In the genomic region with DNA sequence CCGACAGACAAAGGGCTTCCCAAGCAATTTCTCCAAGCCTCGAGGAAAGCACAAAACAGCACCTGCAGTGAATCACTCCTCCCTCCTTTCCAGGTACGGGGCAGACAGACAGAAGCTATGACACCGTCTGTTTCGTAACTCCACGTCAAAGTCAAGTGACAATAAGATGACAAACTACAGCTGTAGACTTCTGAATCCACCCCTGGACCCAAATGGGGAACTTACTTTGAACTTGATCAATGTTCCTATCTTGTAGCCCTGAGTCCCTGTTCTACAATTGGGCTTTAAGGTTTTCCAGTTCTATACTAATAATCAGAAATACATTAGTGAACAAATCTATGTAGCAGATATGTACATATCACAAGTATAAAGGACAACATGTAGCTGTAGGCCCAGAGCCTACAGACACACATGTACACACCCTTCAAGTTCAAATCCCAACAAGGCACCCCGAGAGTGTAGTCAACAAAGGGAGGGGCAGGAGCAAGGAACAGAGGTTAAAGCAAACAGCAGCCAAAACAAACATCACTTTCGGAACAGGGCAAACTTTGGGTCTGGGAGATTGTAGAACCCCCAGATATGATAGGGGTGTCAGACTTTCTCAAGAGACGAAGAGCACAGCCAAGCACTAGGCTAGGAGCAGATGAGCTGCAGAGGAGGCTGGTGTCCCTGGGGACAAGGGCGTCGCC, we compare ENCODE assay signal across 8 mouse cellular contexts. TPM values are rescaled to one million over a fixed set of nuclear protein-coding genes. Genes with fewer than 3 reads are reported as not detected.
A peak's percentile ranks its signal among the peaks of the same experiment; 100 is the strongest.
DNase-seq lines count a peak whose midpoint lies in the region; ATAC-seq and TF ChIP-seq lines count a peak whose summit lies in the region.

No protein-coding gene starts in this region.

- DNase-seq in cerebellum, adult 11-12 months: peak; percentile 20
- peak; percentile 3 for DNase-seq in G1E (ENCODE audit: low spot score)
- no peak for DNase-seq in layer of hippocampus, adult 8-10 months (ENCODE audit: low spot score in 2 of 2)
- no peak for DNase-seq in gastrocnemius, postnatal 36 days

- no peak for ATAC-seq in cerebellum, adult (ENCODE audit: insufficient number of reproducible peaks, low FRiP score, low TSS enrichment)
- 0 out of 2 replicates have a peak, but pooled peaks have one; percentile 10 for ATAC-seq in G1E (ENCODE audit: extremely low read depth, insufficient number of reproducible peaks, low FRiP score, poor library complexity, severe bottlenecking)
- no peak for ATAC-seq in heart, embryonic 13.5 days (ENCODE audit: extremely low read depth, insufficient number of reproducible peaks, low FRiP score, low TSS enrichment)
- ATAC-seq in liver, embryonic 15.5 days (ENCODE audit: insufficient read depth): peak; percentile 50
- ATAC-seq in stomach, embryonic 15.5 days (ENCODE audit: insufficient read depth, low FRiP score, low read depth): no peak

- no peaks in the 10 kb centered on the region for H3K27me3 ChIP-seq in G1E (ENCODE audit: insufficient read depth, low read length)
- peaks cover 25% of the 10 kb centered on the region for H3K27me3 ChIP-seq in heart, embryonic 13.5 days (replicated peaks)
- 0 out of 2 replicates have a peak, but pooled peaks cover 2% of the 10 kb centered on the region for H3K27me3 ChIP-seq in liver, embryonic 15.5 days
- H3K27me3 ChIP-seq in stomach, embryonic 15.5 days (replicated peaks): no peaks in the 10 kb centered on the region

- H3K4me2 ChIP-seq in heart, embryonic 13.5 days: peak overlapping the region; percentile 90
- H3K4me2 ChIP-seq in liver, embryonic 15.5 days: peak overlapping the region; percentile 94
- H3K4me2 ChIP-seq in stomach, embryonic 15.5 days: peak overlapping the region; percentile 81

- H3K27ac ChIP-seq in heart, embryonic 13.5 days (replicated peaks): no peak overlapping the region
- H3K27ac ChIP-seq in liver, embryonic 15.5 days (replicated peaks): peak overlapping the region; percentile 71
- H3K27ac ChIP-seq in stomach, embryonic 15.5 days: no peak overlapping the region

- H3K36me3 ChIP-seq in G1E (replicated peaks): no peaks in the 10 kb centered on the region
- H3K36me3 ChIP-seq in heart, embryonic 13.5 days: no peaks in the 10 kb centered on the region
- no peaks in the 10 kb centered on the region for H3K36me3 ChIP-seq in liver, embryonic 15.5 days (replicated peaks)
- no peaks in the 10 kb centered on the region for H3K36me3 ChIP-seq in stomach, embryonic 15.5 days

- H3K4me3 ChIP-seq in G1E (ENCODE audit: low read depth, low read length): peak overlapping the region; percentile 77
- H3K4me3 ChIP-seq in heart, embryonic 13.5 days: peak overlapping the region; percentile 64
- H3K4me3 ChIP-seq in liver, embryonic 15.5 days (replicated peaks): peak overlapping the region; percentile 70
- H3K4me3 ChIP-seq in stomach, embryonic 15.5 days (replicated peaks): peak overlapping the region; percentile 60

- no peak for TF ChIP-seq CTCF in G1E (IDR thresholded peaks at IDR 0.05; ENCODE audit: low read depth, low read length)

- intact Hi-C loops in gastrocnemius, postnatal 36 days (cut with DNase I): no loop called here

- H3K9me3 ChIP-seq in G1E (replicated peaks): no peaks in the 10 kb centered on the region
- no peaks in the 10 kb centered on the region for H3K9me3 ChIP-seq in heart, embryonic 13.5 days
- H3K9me3 ChIP-seq in liver, embryonic 15.5 days (replicated peaks): no peaks in the 10 kb centered on the region
- H3K9me3 ChIP-seq in stomach, embryonic 15.5 days: no peaks in the 10 kb centered on the region

- WGBS in heart, embryonic 13.5 days: 41% methylated on average over 11 of the region's 11 CpGs
- WGBS in liver, embryonic 15.5 days (ENCODE audit: insufficient replicate concordance): 30% methylated on average over 9 of the region's 11 CpGs
- 48% methylated on average over 10 of the region's 11 CpGs for WGBS in stomach, embryonic 15.5 days

- H3K4me1 ChIP-seq in G1E (ENCODE audit: insufficient read depth, low read depth, low read length): peaks cover 24% of the 10 kb centered on the region
- H3K4me1 ChIP-seq in heart, embryonic 13.5 days: no peaks in the 10 kb centered on the region
- H3K4me1 ChIP-seq in liver, embryonic 15.5 days (replicated peaks): peaks cover 12% of the 10 kb centered on the region
- no peaks in the 10 kb centered on the region for H3K4me1 ChIP-seq in stomach, embryonic 15.5 days

- no peak overlapping the region for H3K9ac ChIP-seq in heart, embryonic 13.5 days
- peak overlapping the region; percentile 65; the same call in 1 of the 2 replicates for H3K9ac ChIP-seq in liver, embryonic 15.5 days
- H3K9ac ChIP-seq in stomach, embryonic 15.5 days: no peak overlapping the region

RNA-seq across cellular contexts. Expression of a gene that starts 0.9 kb away (rescaled TPM):
- 18.3 and 19.5 TPM in 2 replicates for total RNA-seq in G1E (2014; fragmentation: Nextera tagmentation)
- 11.3 and 11.8 TPM in 2 replicates for total RNA-seq in G1E (2017)
- polyA plus RNA-seq in G1E (2012): 0.40 TPM in 2 replicates
- polyA plus RNA-seq in heart, embryonic 13.5 days (2015; fragmentation: Nextera tagmentation; extraction: Ambion mirVana): 0.13 and 0.25 TPM in 2 replicates
- polyA plus RNA-seq in liver, embryonic 15.5 days (2015; fragmentation: Nextera tagmentation; extraction: Ambion mirVana): 0.70 and 1.4 TPM in 2 replicates
- polyA plus RNA-seq in stomach, embryonic 15.5 days (2015; fragmentation: Nextera tagmentation; extraction: Ambion mirVana): 1.2 and 1.7 TPM in 2 replicates
- 100 to 1,000 TPM; 127 to 163 (median 150) TPM for total RNA-seq in layer of hippocampus, adult 8-10 months (2022)
- 1 to 10 TPM in 1 of 2 experiments, under 1 TPM in 1; 0.99 to 1.1 TPM for total RNA-seq in gastrocnemius, postnatal 36 days (2021)

Comparison
In these comparisons a context has a peak if more than half of its experiments do, and no peak if none do; other contexts are left out.
1. DNase-seq: peak in cerebellum, adult 11-12 months (single experiment) and G1E (single experiment); none in layer of hippocampus, adult 8-10 months (0 of 2) and gastrocnemius, postnatal 36 days (0 of 2).
2. ATAC-seq: peak in G1E (single experiment) and liver, embryonic 15.5 days (single experiment); none in cerebellum, adult (single experiment), heart, embryonic 13.5 days (single experiment) and stomach, embryonic 15.5 days (single experiment).
3. Peak in every context shown above with its lines, with median percentiles within 50 percentile points of each other: H3K4me3 ChIP-seq and H3K4me2 ChIP-seq.